Mouse (Mus musculus) brain, embryonic 14.5 days (tissue): ENCODE measurements at regions not wholly inside any gene's neighbourhood (a gene's known extent, or its start where the extent isn't known, plus 50 kb on each side); places are given as distances from the start of the nearest gene placed in this dataset.
A peak's percentile ranks its signal among the peaks of the same experiment; 100 is the strongest.

ENCODE experiments used
- DNase-seq: peaks from one replicate; pipeline ENCODE4 v3.0.0-alpha.2; 2011; ENCODE audit warnings: low read depth
- CTCF ChIP-seq: fragments of 200-500 bp; IDR thresholded peaks from 2 replicates; pipeline ENCODE4 v1.5.1; 2012; ENCODE audit warnings: inconsistent platforms, mild to moderate bottlenecking, moderate library complexity, borderline replicate concordance; ENCODE audit not compliant: insufficient read depth, insufficient read length; ENCODE audit errors: extremely low read depth
- POLR2A ChIP-seq: fragments of 200-500 bp; IDR thresholded peaks from 2 replicates; pipeline ENCODE4 v1.6.1; 2012; ENCODE audit warnings: mild to moderate bottlenecking, inconsistent platforms, borderline replicate concordance; ENCODE audit not compliant: poor library complexity, insufficient read depth, insufficient read length, severe bottlenecking; ENCODE audit errors: extremely low read depth

GRCm38 (mm10) chr9:120706562-120707198 lies 135.4 kb downstream of the Rpl14 start:
- no peak for TF ChIP-seq CTCF
- no peak for TF ChIP-seq POLR2A
- DNase-seq = no peak

- TF ChIP-seq POLR2A = no peak
- TF ChIP-seq CTCF = no peak
- DNase-seq = no peak
Observed at GRCm38 (mm10) chr9:120708507-120708906, 137.3 kb downstream of the Rpl14 start.

- TF ChIP-seq POLR2A (no peak), CTCF (no peak)
- DNase-seq = no peak
Observed at GRCm38 (mm10) chr9:120709146-120709655, 138.0 kb downstream of the Rpl14 start.

GRCm38 (mm10) chr9:120712987-120713386 lies 141.7 kb downstream of the Rpl14 start:
- no peak for DNase-seq

GRCm38 (mm10) chr9:120715665-120716121 lies 144.4 kb downstream of the Rpl14 start:
- DNase-seq = no peak
- TF ChIP-seq POLR2A (no peak), CTCF (no peak)

More at GRCm38 (mm10) chr9:120712987-120713386, 141.7 kb downstream of the Rpl14 start:
- TF ChIP-seq CTCF = no peak
- TF ChIP-seq POLR2A = no peak

- DNase-seq = no peak
- TF ChIP-seq CTCF (no peak), POLR2A (no peak)
Observed at GRCm38 (mm10) chr9:120718812-120719211, 147.6 kb downstream of the Rpl14 start.

GRCm38 (mm10) chr9:120721451-120722123 lies 150.3 kb downstream of the Rpl14 start:
- no peak for DNase-seq
- TF ChIP-seq POLR2A (no peak), CTCF (no peak)

- DNase-seq = no peak
- TF ChIP-seq CTCF (no peak), POLR2A (no peak)
Observed at GRCm38 (mm10) chr9:120723026-120723425, 151.8 kb downstream of the Rpl14 start.

- DNase-seq = no peak
- TF ChIP-seq POLR2A = no peak
- TF ChIP-seq CTCF = no peak
Observed at GRCm38 (mm10) chr9:120731952-120732622, 160.8 kb downstream of the Rpl14 start.

- TF ChIP-seq POLR2A (no peak), CTCF (no peak)
- DNase-seq = peak; percentile 27
Observed at GRCm38 (mm10) chr9:120732650-120733293, 161.5 kb downstream of the Rpl14 start.

- DNase-seq = peak; percentile 76
- peak; percentile 43; the same call in 1 of the 2 replicates for TF ChIP-seq CTCF
- TF ChIP-seq POLR2A = no peak
Observed at GRCm38 (mm10) chr9:120733681-120734465, 162.6 kb downstream of the Rpl14 start.

- TF ChIP-seq CTCF = no peak
- TF ChIP-seq POLR2A = no peak
- DNase-seq = no peak
Observed at GRCm38 (mm10) chr9:120735217-120735616, 164.0 kb downstream of the Rpl14 start.
